Mouse (Mus musculus): ENCODE results near the gene Olfr1308.

Gene Olfr1308

DNA sequence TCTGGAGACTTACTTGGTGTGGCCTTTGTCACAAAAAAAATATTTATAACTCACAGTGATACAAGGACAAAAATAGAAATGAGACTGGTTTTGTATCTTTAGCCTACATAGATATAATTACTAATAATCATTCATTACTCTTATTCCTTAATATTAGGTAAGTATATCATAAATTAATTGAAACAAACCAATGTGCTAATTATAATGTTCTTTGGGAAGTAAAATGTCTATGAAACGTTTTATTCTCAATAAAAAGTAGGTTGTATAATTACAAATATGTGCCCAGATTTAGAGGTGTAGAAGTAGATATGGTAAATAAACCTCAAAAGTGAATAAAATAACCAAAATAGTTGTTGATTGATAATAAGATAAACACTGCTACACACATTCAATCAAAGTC is at the start of gene Olfr1308:
Gene Olfr1308 (minus strand): TSS at position 101 of the 400 bp plus-strand sequence.
- DNase-seq (ENCODE audit: low read depth, low spot score), result no peak

DNA sequence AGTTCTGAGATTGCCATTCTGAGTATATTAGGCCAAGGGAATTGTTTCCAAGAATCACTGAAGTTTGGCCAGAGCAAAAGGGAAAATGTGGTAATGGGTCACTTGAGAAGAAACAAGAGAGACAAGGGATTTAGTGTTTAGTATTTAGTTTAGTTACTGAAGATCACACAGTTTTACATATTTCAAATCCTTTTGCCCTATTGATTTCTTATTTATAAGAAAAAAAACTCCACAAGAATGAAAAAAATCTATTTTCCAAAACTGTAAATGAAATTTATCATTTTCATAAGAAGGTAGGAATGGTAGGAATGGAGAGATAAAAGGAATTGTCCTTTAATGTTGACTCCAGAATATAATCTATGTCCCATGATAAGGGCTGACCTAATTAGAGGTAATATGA is 47.9 kb upstream of the Olfr1308 start, which contains the start of gene Olfr1310:
Gene Olfr1310 (minus strand): TSS at position 101 of the 400 bp plus-strand sequence.
- no peak for DNase-seq (ENCODE audit: low read depth, low spot score)

DNA sequence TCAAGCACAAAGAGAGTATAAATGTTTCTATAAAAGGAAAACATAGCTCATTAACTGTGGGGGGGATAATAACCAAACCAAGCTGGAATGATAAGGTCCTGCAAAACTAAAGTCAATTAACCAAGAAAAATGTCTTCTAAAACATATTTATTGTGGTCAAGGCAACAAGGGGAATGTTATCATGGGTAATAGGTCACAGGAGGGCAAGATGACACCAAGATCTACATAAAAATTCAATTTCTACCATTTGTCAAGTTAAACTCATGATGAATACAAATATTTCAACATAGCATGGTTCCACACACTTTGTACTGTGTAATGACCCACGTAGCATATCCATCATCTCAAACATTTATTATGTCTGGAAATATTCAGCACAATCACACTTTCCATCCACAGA is 25.4 kb upstream of the Olfr1308 start, which contains the start of gene Olfr1309:
Gene Olfr1309 (minus strand): TSS at position 101 of the 400 bp plus-strand sequence.
- DNase-seq (ENCODE audit: low read depth, low spot score), result no peak

DNA sequence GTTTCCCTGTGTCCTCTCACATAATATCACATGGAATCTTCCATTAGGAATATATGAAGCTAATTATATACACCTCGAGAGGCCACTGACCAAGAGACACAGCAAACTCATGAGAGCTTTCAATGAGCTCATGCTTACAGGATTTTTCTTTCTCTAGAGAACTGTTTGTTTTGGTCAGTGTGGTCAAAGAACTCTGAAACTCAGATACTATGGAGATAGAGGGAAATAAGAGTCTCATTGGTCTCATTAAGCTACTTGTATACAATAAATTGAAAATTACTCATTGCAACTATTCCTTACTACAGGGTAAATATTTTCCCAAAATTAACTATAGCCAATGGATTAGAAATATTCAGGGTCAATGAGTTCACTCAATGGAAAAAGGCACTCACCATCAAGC is 15.4 kb downstream of the Olfr1308 start, which contains the start of gene Olfr1307:
Gene Olfr1307 (minus strand): TSS at position 101 of the 400 bp plus-strand sequence.
- no peak for DNase-seq (ENCODE audit: low read depth, low spot score)

DNA sequence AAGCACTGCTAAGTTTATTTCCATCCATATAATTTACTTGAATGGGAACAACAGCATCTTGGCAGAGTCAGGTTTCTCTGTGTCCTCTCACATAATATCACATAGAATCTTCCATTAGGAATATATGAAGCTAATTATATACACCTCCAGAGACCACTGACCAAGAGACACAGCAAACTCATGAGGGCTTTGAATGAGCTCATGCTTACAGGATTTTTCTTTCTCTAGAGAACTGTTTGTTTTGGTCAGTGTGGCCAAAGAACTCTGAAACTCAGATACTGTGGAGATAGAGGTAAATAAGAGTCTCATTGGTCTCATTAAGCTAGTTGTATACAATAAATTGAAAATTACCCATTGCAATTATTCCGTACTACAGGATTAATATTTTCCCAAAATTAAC is 48.6 kb downstream of the Olfr1308 start, which contains the start of gene Olfr1306:
Gene Olfr1306 (minus strand): TSS at position 101 of the 400 bp plus-strand sequence.
- DNase-seq (ENCODE audit: low read depth, low spot score), result no peak
